Mouse (Mus musculus): ENCODE data around the gene Rgs14.

DNA sequence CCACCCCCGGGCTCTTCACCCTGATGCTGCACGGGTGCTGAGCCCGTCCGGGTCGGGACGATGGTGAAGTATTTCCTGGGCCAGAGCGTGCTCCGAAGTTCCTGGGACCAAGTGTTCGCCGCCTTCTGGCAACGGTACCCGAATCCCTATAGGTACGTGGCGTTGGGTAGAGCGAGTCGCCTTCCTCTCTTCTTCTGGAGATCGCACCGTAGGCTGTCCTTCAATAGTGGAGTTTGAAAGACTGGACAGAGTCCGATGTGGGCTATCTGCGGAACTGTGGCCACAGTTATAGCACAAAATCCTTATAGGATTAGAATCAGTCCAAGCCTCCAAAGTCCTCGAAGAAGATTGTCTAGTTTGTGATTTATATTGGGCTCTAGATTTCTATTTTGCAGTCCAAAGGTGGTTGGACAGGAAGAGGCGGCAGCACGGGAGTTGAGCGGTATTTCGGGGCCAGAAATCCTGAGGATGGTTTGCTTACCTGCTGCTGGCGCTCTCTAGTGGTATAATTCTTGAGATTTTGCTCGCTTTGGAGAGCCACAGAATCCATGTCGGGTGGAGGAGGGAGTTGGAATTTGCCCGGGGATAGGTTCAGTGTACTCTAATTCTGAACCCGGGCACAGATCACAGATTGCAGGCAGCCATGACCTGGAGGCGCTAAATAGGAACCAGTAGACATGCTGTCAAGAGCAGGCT, 47.3 kb upstream of the Rgs14 start:
- peak; percentile 69 for TF ChIP-seq CTCF (IDR thresholded peaks at IDR 0.05; ENCODE audit: low read depth)
- TF ChIP-seq EP300 (IDR thresholded peaks at IDR 0.05; ENCODE audit: low read depth), result no peak

Data from liver, embryonic 14.5 days (tissue).